Mouse (Mus musculus) stomach, embryonic 15.5 days (tissue): ENCODE results near the gene Scamp3. TPM values are rescaled to one million over a fixed set of nuclear protein-coding genes. Genes with fewer than 3 reads are reported as not detected.
"Not testable (repeated sequence)": the region's sequence is repeated elsewhere in the genome, so short reads cannot be mapped to it uniquely, and the experiment has no call there.

Experiments
- ATAC-seq: fragments of 200-750 bp; cut with Nextera tagmentation; 2 replicates; pipeline ENCODE4 v1.8.0; 2017; ENCODE audit warnings: low read depth, moderate number of reproducible peaks, moderate TSS enrichment; ENCODE audit not compliant: insufficient read depth, low FRiP score
- H3K27ac ChIP-seq: fragments of 300-500 bp; sonication (generic); 2 replicates; pipeline ENCODE4 v1.5.1; 2015; ENCODE audit warnings: mild to moderate bottlenecking, inconsistent platforms
- H3K27me3 ChIP-seq: fragments of 300-500 bp; sonication (generic); replicated peaks from 2 replicates; pipeline ENCODE4 v1.6.1; 2015; ENCODE audit warnings: inconsistent platforms
- H3K36me3 ChIP-seq: fragments of 300-500 bp; sonication (generic); 2 replicates; pipeline ENCODE4 v1.6.1; 2015; ENCODE audit warnings: inconsistent platforms
- H3K4me1 ChIP-seq: fragments of 300-500 bp; sonication (generic); 2 replicates; pipeline ENCODE4 v1.6.1; 2015; ENCODE audit warnings: inconsistent platforms
- H3K4me2 ChIP-seq: fragments of 300-500 bp; sonication (generic); 2 replicates; pipeline ENCODE4 v1.6.1; 2015; ENCODE audit warnings: mild to moderate bottlenecking, inconsistent platforms
- H3K4me3 ChIP-seq: fragments of 300-500 bp; sonication (generic); replicated peaks from 2 replicates; pipeline ENCODE4 v1.5.1; 2015; ENCODE audit warnings: inconsistent platforms
- H3K9ac ChIP-seq: fragments of 300-500 bp; sonication (generic); 2 replicates; pipeline ENCODE4 v1.6.1; 2015; ENCODE audit warnings: inconsistent platforms
- H3K9me3 ChIP-seq: fragments of 300-500 bp; sonication (generic); 2 replicates; pipeline ENCODE4 v1.6.1; 2016; ENCODE audit warnings: inconsistent platforms
- WGBS: fragments of 180-500 bp; shearing (Covaris S2); methylation state at CpG from one replicate; pipeline ENCODE4 v1.1.7; 2015; 5-methylcytosine and 5-hydroxymethylcytosine counted together
- polyA plus RNA-seq: library from polyadenylated mRNA; unstranded; fragments of >200 nt; fragmentation: Nextera tagmentation; extraction: Ambion mirVana; gene quantifications from 2 replicates; pipeline ENCODE4 v1.2.1, GENCODE M21; 2015

The Scamp3 gene
- polyA plus RNA-seq, 1 experiment from 2014 or later, result 103 TPM

DNA sequence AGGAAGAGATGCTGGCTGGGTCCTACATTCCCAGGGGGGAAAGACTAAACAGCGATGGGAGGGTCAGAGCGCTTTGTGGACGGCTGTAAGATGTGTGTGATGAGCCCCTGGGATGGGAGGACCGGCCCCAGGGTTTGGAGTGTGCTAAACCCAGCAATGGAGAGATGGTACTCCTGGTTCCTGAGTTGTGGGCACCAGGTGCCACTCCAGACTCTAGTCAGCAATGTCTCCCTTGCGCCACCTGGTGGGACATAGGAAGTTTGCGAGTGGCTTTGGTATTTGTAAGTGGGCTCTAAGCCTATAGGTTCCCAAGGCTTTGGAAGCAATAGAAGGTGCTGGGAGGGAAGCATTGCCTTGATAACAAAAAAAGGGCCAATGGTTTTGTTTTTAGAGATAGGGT is 38.6 kb downstream of the Scamp3 start:
- peak; percentile 9; the same call in 1 of the 2 replicates for ATAC-seq
- WGBS, result 0% methylated on average over 6 of the region's 6 CpGs
- Histone ChIP-seq H3K27me3 (no peaks in the 10 kb centered on the region), H3K36me3 (no peaks in the 10 kb centered on the region), H3K4me3 (peak overlapping the region; percentile 89), H3K27ac (peak overlapping the region; percentile 98; the same call in 1 of the 2 replicates), H3K4me1 (peaks cover 19% of the 10 kb centered on the region), H3K4me2 (peak overlapping the region; percentile 83), H3K9me3 (no peaks in the 10 kb centered on the region), H3K9ac (no peak overlapping the region)

GRCm38 (mm10) chr3:89216407-89216806 is 39.1 kb downstream of the Scamp3 start:
- H3K27ac ChIP-seq, ATAC-seq, H3K4me2 ChIP-seq, H3K4me3 ChIP-seq, H3K27me3 ChIP-seq, H3K9ac ChIP-seq, H3K36me3 ChIP-seq, H3K9me3 ChIP-seq: not testable (repeated sequence)
- 77% methylated on average over 7 of the region's 7 CpGs for WGBS
- H3K4me1 ChIP-seq, result peaks cover 19% of the 10 kb centered on the region

DNA sequence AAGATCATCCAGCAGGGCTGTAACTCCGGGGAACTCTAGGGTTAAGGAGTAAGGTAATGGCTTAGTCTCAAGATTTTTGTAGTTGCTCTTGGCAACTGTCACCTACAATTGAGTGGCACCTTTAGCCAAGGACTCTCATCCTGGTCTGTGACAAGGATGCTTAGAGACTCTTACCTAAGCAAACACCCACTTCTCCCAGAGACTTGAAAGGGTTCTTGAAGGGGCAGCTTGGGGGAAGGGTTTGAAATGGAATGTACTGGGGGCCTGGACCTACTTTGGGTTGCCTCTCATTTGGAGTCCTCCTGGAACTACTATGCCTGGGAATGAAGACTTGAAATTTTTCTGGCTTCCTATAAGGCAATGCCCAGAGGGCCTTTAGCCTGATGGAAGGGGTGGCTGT is 41.0 kb downstream of the Scamp3 start:
- H3K27me3 ChIP-seq, result no peaks in the 10 kb centered on the region
- no peaks in the 10 kb centered on the region for H3K9me3 ChIP-seq
- H3K4me1 ChIP-seq, result peaks cover 13% of the 10 kb centered on the region
- WGBS, result 86% methylated on average over 1 of the region's 1 CpGs
- H3K4me3 ChIP-seq, result no peak overlapping the region
- H3K9ac ChIP-seq, result no peak overlapping the region
- no peaks in the 10 kb centered on the region for H3K36me3 ChIP-seq
- H3K27ac ChIP-seq, result no peak overlapping the region
- no peak for ATAC-seq
- H3K4me2 ChIP-seq, result no peak overlapping the region

DNA sequence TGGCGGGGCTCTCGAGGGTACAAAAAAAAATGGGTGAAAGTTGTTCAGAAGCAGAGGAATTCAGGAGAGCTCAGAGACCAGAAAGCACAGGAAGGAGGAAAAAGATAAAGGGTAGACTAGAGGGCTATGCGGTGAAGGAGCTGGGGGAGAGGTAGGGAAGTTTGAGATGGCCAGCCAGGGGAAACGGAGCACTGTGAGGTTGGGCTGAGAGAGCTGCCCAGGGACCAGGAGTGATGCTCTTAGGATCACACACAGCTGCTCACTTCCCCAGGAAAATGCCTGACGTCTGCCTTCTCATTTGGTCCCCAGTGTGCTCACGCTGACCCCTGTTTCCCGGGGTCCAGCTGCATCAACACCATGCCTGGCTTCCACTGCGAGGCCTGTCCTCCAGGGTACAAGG is 42.3 kb downstream of the Scamp3 start:
- ATAC-seq, result no peak
- Histone ChIP-seq H3K27me3 (no peaks in the 10 kb centered on the region), H3K9ac (no peak overlapping the region), H3K36me3 (no peaks in the 10 kb centered on the region), H3K9me3 (no peaks in the 10 kb centered on the region), H3K4me1 (peaks cover 13% of the 10 kb centered on the region), H3K4me3 (no peak overlapping the region), H3K27ac (no peak overlapping the region), H3K4me2 (no peak overlapping the region)
- WGBS, result 34% methylated on average over 8 of the region's 8 CpGs

DNA sequence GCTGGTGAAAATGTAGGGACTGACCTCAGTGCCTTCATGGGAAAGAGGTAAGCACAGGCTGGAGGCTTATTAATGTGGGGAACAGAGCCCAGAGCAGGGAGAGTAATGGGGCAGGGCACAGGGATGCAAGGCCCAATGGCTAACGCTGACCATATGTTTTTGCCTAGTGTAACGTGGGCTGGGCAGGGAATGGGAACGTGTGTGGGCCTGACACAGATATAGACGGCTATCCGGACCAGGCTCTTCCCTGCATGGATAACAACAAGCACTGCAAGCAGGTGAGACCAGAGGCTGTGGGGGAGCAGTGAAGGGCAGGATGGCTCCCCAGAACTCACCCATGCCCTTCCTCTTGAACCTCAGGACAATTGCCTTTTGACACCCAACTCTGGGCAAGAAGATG is 43.9 kb downstream of the Scamp3 start:
- Histone ChIP-seq H3K9ac (no peak overlapping the region), H3K4me3 (no peak overlapping the region), H3K4me1 (peaks cover 6% of the 10 kb centered on the region; the same call in 1 of the 2 replicates), H3K27me3 (no peaks in the 10 kb centered on the region), H3K36me3 (no peaks in the 10 kb centered on the region), H3K4me2 (no peak overlapping the region), H3K27ac (no peak overlapping the region), H3K9me3 (no peaks in the 10 kb centered on the region)
- no peak for ATAC-seq
- 74% methylated on average over 5 of the region's 5 CpGs for WGBS

DNA sequence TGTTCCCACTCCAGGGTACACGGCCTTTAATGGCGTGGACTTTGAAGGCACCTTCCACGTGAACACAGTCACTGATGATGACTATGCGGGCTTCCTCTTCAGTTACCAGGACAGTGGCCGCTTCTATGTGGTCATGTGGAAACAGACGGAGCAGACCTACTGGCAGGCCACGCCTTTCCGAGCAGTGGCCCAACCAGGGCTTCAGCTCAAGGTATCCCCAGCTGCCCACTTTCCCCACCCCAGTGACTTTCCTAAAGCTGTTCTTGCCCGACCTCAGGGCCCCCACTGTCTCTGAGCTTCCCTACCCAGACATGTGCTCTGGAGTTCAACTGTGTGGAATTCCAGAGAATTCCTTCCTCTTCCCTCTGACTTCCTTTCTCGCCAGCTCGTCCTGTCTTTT is 47.5 kb downstream of the Scamp3 start:
- H3K4me2 ChIP-seq, result no peak overlapping the region
- no peak overlapping the region for H3K9ac ChIP-seq
- 73% methylated on average over 11 of the region's 11 CpGs for WGBS
- H3K4me1 ChIP-seq, result peaks cover 27% of the 10 kb centered on the region
- no peak overlapping the region for H3K4me3 ChIP-seq
- no peaks in the 10 kb centered on the region for H3K9me3 ChIP-seq
- no peaks in the 10 kb centered on the region for H3K36me3 ChIP-seq
- no peaks in the 10 kb centered on the region for H3K27me3 ChIP-seq
- H3K27ac ChIP-seq, result no peak overlapping the region
- no peak for ATAC-seq

DNA sequence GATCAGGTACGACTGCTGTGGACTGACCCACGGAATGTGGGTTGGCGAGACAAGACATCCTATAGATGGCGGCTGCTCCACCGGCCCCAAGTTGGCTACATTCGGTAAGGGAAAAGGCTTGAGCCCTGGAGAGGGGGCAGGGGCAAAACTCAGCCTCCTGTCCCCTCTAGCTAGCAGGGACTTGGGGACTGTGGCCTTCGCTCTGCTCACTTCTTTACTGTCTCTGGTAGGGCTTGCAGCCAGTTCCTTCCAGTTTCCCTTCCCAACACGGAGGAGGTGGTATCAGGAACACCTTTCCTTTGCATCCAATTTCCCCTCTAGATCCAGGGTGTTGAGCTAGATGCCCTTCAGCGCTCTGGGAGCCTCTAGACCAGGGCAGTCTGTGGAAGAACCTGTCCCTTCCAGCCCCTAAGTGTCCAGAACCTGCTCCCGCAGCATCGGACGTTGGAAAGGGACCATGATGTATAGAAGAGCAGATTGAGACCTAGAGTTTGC is 48.1 kb downstream of the Scamp3 start:
- 54% methylated on average over 12 of the region's 12 CpGs for WGBS
- H3K27ac ChIP-seq, result no peak overlapping the region
- H3K27me3 ChIP-seq, result no peaks in the 10 kb centered on the region
- H3K9me3 ChIP-seq, result no peaks in the 10 kb centered on the region
- no peak for ATAC-seq
- H3K4me1 ChIP-seq, result peaks cover 27% of the 10 kb centered on the region
- no peak overlapping the region for H3K9ac ChIP-seq
- H3K36me3 ChIP-seq, result no peaks in the 10 kb centered on the region
- H3K4me3 ChIP-seq, result no peak overlapping the region
- H3K4me2 ChIP-seq, result no peak overlapping the region

DNA sequence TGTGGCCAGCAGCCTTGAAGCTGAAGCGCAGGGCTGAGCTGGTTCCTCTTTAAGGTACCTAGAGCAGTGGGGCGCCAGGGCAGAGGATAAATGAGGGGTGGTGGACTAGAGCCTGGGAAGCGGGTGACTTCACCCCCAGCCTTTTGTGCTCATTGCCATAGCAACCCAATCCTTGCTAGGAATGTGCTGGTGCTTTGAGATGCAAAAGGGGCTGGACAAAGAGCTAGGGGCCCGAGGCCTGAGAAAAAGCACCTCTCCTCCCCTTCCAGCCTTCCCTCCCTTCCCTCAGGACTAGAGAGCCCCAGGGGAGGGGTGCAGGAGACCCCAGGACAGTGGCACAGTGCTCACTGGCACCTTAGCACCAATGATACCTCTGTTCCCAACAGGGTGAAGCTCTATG is 48.6 kb downstream of the Scamp3 start:
- no peak overlapping the region for H3K27ac ChIP-seq
- no peak for ATAC-seq
- no peak overlapping the region for H3K9ac ChIP-seq
- H3K36me3 ChIP-seq, result no peaks in the 10 kb centered on the region
- no peaks in the 10 kb centered on the region for H3K9me3 ChIP-seq
- H3K4me2 ChIP-seq, result peak overlapping the region; percentile 82; the same call in 1 of the 2 replicates
- 39% methylated on average over 4 of the region's 4 CpGs for WGBS
- H3K27me3 ChIP-seq, result no peaks in the 10 kb centered on the region
- peaks cover 27% of the 10 kb centered on the region for H3K4me1 ChIP-seq
- no peak overlapping the region for H3K4me3 ChIP-seq

DNA sequence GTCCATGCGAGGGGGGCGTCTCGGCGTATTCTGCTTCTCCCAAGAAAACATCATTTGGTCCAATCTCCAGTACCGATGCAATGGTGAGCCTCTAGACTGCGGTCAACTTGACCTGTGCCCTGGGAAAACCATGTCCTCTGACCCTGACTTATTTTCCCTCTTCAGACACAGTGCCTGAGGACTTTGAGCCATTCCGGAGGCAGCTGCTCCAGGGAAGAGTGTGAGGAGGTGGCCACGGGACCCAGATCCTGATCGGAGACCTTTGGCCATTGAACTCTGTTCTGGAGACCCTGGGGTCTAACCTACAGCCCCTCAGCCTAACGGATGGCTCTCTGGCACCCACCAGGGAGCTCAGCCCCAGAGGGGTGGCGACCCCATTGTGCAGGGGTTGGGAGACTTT is 49.1 kb downstream of the Scamp3 start:
- Histone ChIP-seq H3K27ac (no peak overlapping the region), H3K36me3 (no peaks in the 10 kb centered on the region), H3K9me3 (no peaks in the 10 kb centered on the region), H3K4me3 (no peak overlapping the region; the same call in 1 of the 2 replicates), H3K4me1 (peaks cover 27% of the 10 kb centered on the region), H3K27me3 (no peaks in the 10 kb centered on the region), H3K4me2 (peak overlapping the region; percentile 82), H3K9ac (no peak overlapping the region)
- ATAC-seq, result no peak
- WGBS, result 39% methylated on average over 11 of the region's 11 CpGs

GRCm38 (mm10) chr3:89226900-89227299 is 49.6 kb downstream of the Scamp3 start, which contains the start of gene Mtx1:
Gene Mtx1, minus strand, starts transcription at chr3:89227088.
- H3K4me3 ChIP-seq, result peak within 1 kb of the TSS; percentile 46
- peak within 1 kb of the TSS; percentile 82 for H3K4me2 ChIP-seq
- no peak within 1 kb of the TSS for H3K9ac ChIP-seq
- no peaks in the 10 kb centered on the region for H3K9me3 ChIP-seq
- peak within 1 kb of the TSS; percentile 60 for H3K27ac ChIP-seq
- ATAC-seq, result peak; percentile 4; the same call in 1 of the 2 replicates
- H3K27me3 ChIP-seq, result no peaks in the 10 kb centered on the region
- peaks cover 27% of the 10 kb centered on the region for H3K4me1 ChIP-seq
- WGBS, result 4% methylated on average over 20 of the region's 21 CpGs
- no peaks in the 10 kb centered on the region for H3K36me3 ChIP-seq

GRCm38 (mm10) chr3:89227307-89228179 is 50.3 kb downstream of the Scamp3 start:
- WGBS, result 4% methylated on average over 41 of the region's 41 CpGs
- Histone ChIP-seq H3K4me1 (peaks cover 27% of the 10 kb centered on the region), H3K4me2 (peak overlapping the region; percentile 82)

GRCm38 (mm10) chr3:89228180-89228549 is 50.9 kb downstream of the Scamp3 start:
- Histone ChIP-seq H3K4me1 (peaks cover 30% of the 10 kb centered on the region), H3K4me3 (peak overlapping the region; percentile 46), H3K36me3 (no peaks in the 10 kb centered on the region), H3K9me3 (no peaks in the 10 kb centered on the region), H3K27me3 (no peaks in the 10 kb centered on the region), H3K27ac (peak overlapping the region; percentile 60), H3K4me2 (peak overlapping the region; percentile 82), H3K9ac (no peak overlapping the region)
- WGBS, result 1% methylated on average over 20 of the region's 20 CpGs
- ATAC-seq, result peak; percentile 20; the same call in 1 of the 2 replicates

More at GRCm38 (mm10) chr3:89227307-89228179, 50.3 kb downstream of the Scamp3 start:
- ATAC-seq, result peak; percentile 74
- Histone ChIP-seq H3K27me3 (no peaks in the 10 kb centered on the region), H3K9ac (no peak overlapping the region), H3K9me3 (no peaks in the 10 kb centered on the region), H3K36me3 (no peaks in the 10 kb centered on the region), H3K27ac (peak overlapping the region; percentile 60), H3K4me3 (peak overlapping the region; percentile 46)
